15 mouse cellular contexts compared by ENCODE assay signal in the genomic region with DNA sequence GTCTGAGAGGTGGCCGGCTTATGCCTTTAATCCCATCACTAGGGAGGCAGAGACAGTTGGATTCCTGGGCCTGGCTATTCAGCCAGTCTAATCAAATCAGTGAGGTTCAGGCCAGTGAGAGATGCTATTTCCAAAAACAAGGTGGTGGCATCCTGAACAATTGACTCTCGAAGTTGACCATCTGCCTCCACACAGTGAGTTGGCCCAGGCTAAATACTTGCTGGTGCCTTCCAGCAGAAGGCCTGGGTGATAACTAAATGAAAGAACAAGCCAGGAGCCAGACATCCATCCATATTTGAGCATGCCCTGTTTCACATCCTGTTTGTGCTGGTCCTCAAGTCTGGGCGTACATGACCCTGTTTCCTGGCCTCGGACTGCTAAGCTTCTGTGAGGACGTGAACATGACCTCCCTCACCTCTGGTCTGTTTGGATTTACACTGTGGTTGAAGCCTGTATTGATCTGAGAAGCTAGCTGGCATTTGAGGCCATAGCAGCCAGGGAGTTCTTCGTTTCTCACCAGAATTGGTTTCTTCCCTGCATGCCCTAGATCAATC.
DNase-seq lines count a peak whose midpoint lies in the region; ATAC-seq and TF ChIP-seq lines count a peak whose summit lies in the region.
"Had no signal": no experiment of that assay in that cellular context is flagged by ENCODE, and none has a peak within 500 bp of the region (broad histone marks: within the 10 kb centered on the region; RNA-seq: fewer than 3 reads in every experiment).

No protein-coding gene starts in this region.

- H3K27me3 ChIP-seq in intestine, postnatal 0 days (replicated peaks; ENCODE audit: control insufficient read depth, insufficient read depth, low read length) = no peaks in the 10 kb centered on the region
- H3K27me3 ChIP-seq: embryonic facial prominence, embryonic 13.5 days; heart, embryonic 13.5 days; liver, embryonic 13.5 days had no signal

- H3K4me2 ChIP-seq in intestine, postnatal 0 days (replicated peaks; ENCODE audit: low read depth) = no peak overlapping the region
- H3K4me2 ChIP-seq: embryonic facial prominence, embryonic 13.5 days; heart, embryonic 13.5 days; liver, embryonic 13.5 days had no signal

- H3K27ac ChIP-seq in gastrocnemius, adult 2 months = no peak overlapping the region
- H3K27ac ChIP-seq in intestine, postnatal 0 days (ENCODE audit: low read depth, low read length) = no peak overlapping the region
- H3K27ac ChIP-seq: embryonic facial prominence, embryonic 13.5 days; hindbrain, postnatal 0 days; liver, embryonic 13.5 days; midbrain, embryonic 10.5 days had no signal

- no peak overlapping the region for H3K4me3 ChIP-seq in gastrocnemius, adult 2 months
- H3K4me3 ChIP-seq in intestine, postnatal 0 days (ENCODE audit: low read depth, low read length) = no peak overlapping the region
- H3K4me3 ChIP-seq: embryonic facial prominence, embryonic 13.5 days; heart, embryonic 13.5 days; liver, embryonic 13.5 days; midbrain, embryonic 10.5 days had no signal

- H3K9ac ChIP-seq in intestine, postnatal 0 days (ENCODE audit: low read depth, low read length) = no peak overlapping the region
- H3K9ac ChIP-seq: embryonic facial prominence, embryonic 13.5 days; heart, embryonic 13.5 days; liver, embryonic 13.5 days had no signal

- intact Hi-C loops in gastrocnemius, adult 2 months (cut with DNase I) = no loop called here

- no peaks in the 10 kb centered on the region for H3K9me3 ChIP-seq in intestine, postnatal 0 days (ENCODE audit: control insufficient read depth)
- H3K9me3 ChIP-seq: embryonic facial prominence, embryonic 13.5 days; heart, embryonic 13.5 days; liver, embryonic 13.5 days; midbrain, embryonic 10.5 days had no signal

- WGBS in intestine, postnatal 0 days = 68% methylated on average over 6 of the region's 6 CpGs

- no peak for TF ChIP-seq CTCF in gastrocnemius, adult 2 months (IDR thresholded peaks at IDR 0.05)
- TF ChIP-seq CTCF in intestine, postnatal 0 days (IDR thresholded peaks at IDR 0.05; ENCODE audit: low read depth) = no peak

- no peaks in the 10 kb centered on the region for H3K36me3 ChIP-seq in intestine, postnatal 0 days (ENCODE audit: control insufficient read depth, insufficient read depth)
- H3K36me3 ChIP-seq: embryonic facial prominence, embryonic 13.5 days; heart, embryonic 13.5 days; liver, embryonic 13.5 days; midbrain, embryonic 10.5 days had no signal

- H3K4me1 ChIP-seq in intestine, postnatal 0 days (replicated peaks; ENCODE audit: control insufficient read depth, insufficient read depth, low read length) = no peaks in the 10 kb centered on the region; the same call in 1 of the 2 replicates

- ATAC-seq in monocyte, adult 5-6 weeks (replicated peaks; ENCODE audit: insufficient number of reproducible peaks, low FRiP score, low TSS enrichment, poor library complexity, severe bottlenecking) = peak; percentile 59; the same call in 1 of the 2 replicates
- ATAC-seq in intestine, postnatal 0 days = no peak
- ATAC-seq: hindbrain, postnatal 0 days had no signal

- peak; percentile 3 for DNase-seq in gastrocnemius, adult 2 months
- DNase-seq in gastrocnemius, postnatal 10 days = no peak
- DNase-seq in lung, postnatal 25 days (ENCODE audit: low spot score) = peak; percentile 21
- DNase-seq in lung, postnatal 14 days = no peak
- DNase-seq in cerebellum, postnatal 25 days = peak; percentile 19 to 25
- DNase-seq in neural tube, embryonic 10.5 days (ENCODE audit: extremely low spot score, low spot score) = no peak
- DNase-seq: gastrocnemius, postnatal 25 days; heart, postnatal 36 days; liver, embryonic 13.5 days had no signal

Comparison
In these comparisons a context has a peak if more than half of its experiments do, and no peak if none do; other contexts are left out.
1. DNase-seq: peak in gastrocnemius, adult 2 months (single experiment), lung, postnatal 25 days (single experiment) and cerebellum, postnatal 25 days (2 of 2); none in gastrocnemius, postnatal 10 days (single experiment), lung, postnatal 14 days (single experiment) and neural tube, embryonic 10.5 days (single experiment).